Mouse (Mus musculus) MEL (cell line): ENCODE measurements around the gene Chmp5. TPM values are rescaled to one million over a fixed set of nuclear protein-coding genes. Genes with fewer than 3 reads are reported as not detected.

ENCODE experiments used
- DNase-seq: peaks from one replicate; pipeline ENCODE4 v3.0.0; 2011; ENCODE audit warnings: low read depth, low spot score
- H3K27ac ChIP-seq: 2 replicates; pipeline ENCODE4 v1.5.1; 2012; ENCODE audit warnings: low read depth, mild to moderate bottlenecking, control low read depth, low read length, moderate library complexity; ENCODE audit not compliant: control insufficient read depth
- H3K27me3 ChIP-seq, 2 experiments: fragments of 150-350 bp in 1 of 2; sonication (generic) in 1 of 2; 2 replicates each; pipeline ENCODE4 v1.6.1; 2012; ENCODE audit warnings: low read length in 2 of 2, mild to moderate bottlenecking in 2 of 2, improper control_type of control experiment in 1 of 2, moderate library complexity in 1 of 2; ENCODE audit not compliant: insufficient read depth in 2 of 2, control insufficient read depth in 1 of 2
- H3K36me3 ChIP-seq, 2 experiments: 2 replicates each; pipeline ENCODE4 v1.6.1; 2012 to 2014; ENCODE audit warnings: low read length in 2 of 2, improper control_type of control experiment in 1 of 2, inconsistent platforms in 1 of 2, mild to moderate bottlenecking in 1 of 2; ENCODE audit not compliant: insufficient read depth in 2 of 2, control insufficient read depth in 1 of 2
- H3K4me1 ChIP-seq, 2 experiments: fragments of 150-350 bp in 1 of 2; sonication (generic) in 1 of 2; 2 replicates each; pipeline ENCODE4 v1.6.1; 2012; ENCODE audit warnings: low read length in 2 of 2, improper control_type of control experiment in 1 of 2, mild to moderate bottlenecking in 1 of 2; ENCODE audit not compliant: insufficient read depth in 2 of 2, control insufficient read depth in 1 of 2
- H3K4me3 ChIP-seq, 2 experiments: fragments of 150-350 bp in 1 of 2; sonication (generic) in 1 of 2; 2 replicates each; pipeline ENCODE4 v1.5.1; 2012; ENCODE audit warnings: low read depth in 2 of 2, low read length in 2 of 2, mild to moderate bottlenecking in 2 of 2, moderate library complexity in 2 of 2, control low read depth in 1 of 2, improper control_type of control experiment in 1 of 2; ENCODE audit not compliant: control insufficient read depth in 1 of 2, insufficient read depth in 1 of 2
- H3K79me2 ChIP-seq: 2 replicates; pipeline ENCODE4 v1.6.1; 2012; ENCODE audit warnings: mild to moderate bottlenecking, low read length, moderate library complexity; ENCODE audit not compliant: control insufficient read depth, poor library complexity, insufficient read depth
- H3K9ac ChIP-seq: 2 replicates; pipeline ENCODE4 v1.6.1; 2012; ENCODE audit warnings: low read depth, mild to moderate bottlenecking, control low read depth, low read length, moderate library complexity; ENCODE audit not compliant: control insufficient read depth, poor library complexity, severe bottlenecking
- H3K9me3 ChIP-seq: fragments of 150-350 bp; sonication (generic); replicated peaks from 2 replicates; pipeline ENCODE4 v1.6.1; 2012; ENCODE audit warnings: mild to moderate bottlenecking, low read length, improper control_type of control experiment, moderate library complexity; ENCODE audit not compliant: insufficient read depth
- CTCF ChIP-seq, 3 experiments: IDR thresholded peaks in 2 of 3; conservative IDR thresholded peaks in 1 of 3; 2 replicates each; pipeline ENCODE4 v1.5.1; 2011 to 2012; ENCODE audit warnings: low read length in 3 of 3, low read depth in 2 of 3, mild to moderate bottlenecking in 2 of 3, improper control_type of control experiment in 1 of 3, inconsistent platforms in 1 of 3, mixed read lengths in 1 of 3, moderate library complexity in 1 of 3; ENCODE audit not compliant: control insufficient read depth in 1 of 3, insufficient read depth in 1 of 3, poor library complexity in 1 of 3, severe bottlenecking in 1 of 3
- E2F4 ChIP-seq: IDR thresholded peaks from 2 replicates; pipeline ENCODE4 v1.6.1; 2011; ENCODE audit warnings: low read depth, low read length, improper control_type of control experiment, borderline replicate concordance
- GABPA ChIP-seq: IDR thresholded peaks from 2 replicates; pipeline ENCODE4 v1.6.1; 2012; ENCODE audit warnings: low read depth, mild to moderate bottlenecking, inconsistent platforms, low read length, improper control_type of control experiment, moderate library complexity
- JUND ChIP-seq: IDR thresholded peaks from 2 replicates; pipeline ENCODE4 v1.6.1; 2011; ENCODE audit warnings: low read depth, mild to moderate bottlenecking, improper control_type of control experiment, low read length
- KAT2A ChIP-seq: conservative IDR thresholded peaks from 2 replicates; pipeline ENCODE4 v1.6.1; 2012; ENCODE audit warnings: low read depth, low read length, improper control_type of control experiment, inconsistent platforms
- MAX ChIP-seq: IDR thresholded peaks from 2 replicates; pipeline ENCODE4 v1.6.1; 2011; ENCODE audit warnings: low read length, improper control_type of control experiment
- MYB ChIP-seq: IDR thresholded peaks from 2 replicates; pipeline ENCODE4 v1.6.1; 2011; ENCODE audit warnings: mild to moderate bottlenecking, low read depth, low read length, improper control_type of control experiment
- NRF1 ChIP-seq: IDR thresholded peaks from 2 replicates; pipeline ENCODE4 v1.6.1; 2014; ENCODE audit warnings: low read depth, mild to moderate bottlenecking, inconsistent platforms, low read length, improper control_type of control experiment, moderate library complexity; ENCODE audit not compliant: poor library complexity, insufficient read depth, severe bottlenecking
- POLR2A ChIP-seq, 2 experiments: IDR thresholded peaks; 2 replicates each; pipeline ENCODE4 v1.6.1; 2011 to 2012; ENCODE audit warnings: low read length in 2 of 2, mild to moderate bottlenecking in 2 of 2, control low read depth in 1 of 2, improper control_type of control experiment in 1 of 2, low read depth in 1 of 2, moderate library complexity in 1 of 2; ENCODE audit not compliant: control insufficient read depth in 1 of 2, insufficient read depth in 1 of 2, poor library complexity in 1 of 2
- POLR2AphosphoS5 ChIP-seq: IDR thresholded peaks from 2 replicates; pipeline ENCODE4 v1.6.1; 2012; ENCODE audit warnings: low read depth, borderline replicate concordance, mild to moderate bottlenecking, inconsistent platforms, low read length, moderate library complexity, mixed read lengths
- RAD21 ChIP-seq: IDR thresholded peaks from 2 replicates; pipeline ENCODE4 v1.6.1; 2011; ENCODE audit warnings: mild to moderate bottlenecking, low read depth, low read length, improper control_type of control experiment
- RCOR1 ChIP-seq: IDR thresholded peaks from 2 replicates; pipeline ENCODE4 v1.6.1; 2012; ENCODE audit warnings: low read depth, mild to moderate bottlenecking, inconsistent platforms, low read length, improper control_type of control experiment
- SMC3 ChIP-seq: IDR thresholded peaks from 2 replicates; pipeline ENCODE4 v1.6.1; 2011; ENCODE audit warnings: low read depth, low read length, improper control_type of control experiment
- TBP ChIP-seq: IDR thresholded peaks from 2 replicates; pipeline ENCODE4 v1.8.0; 2011; ENCODE audit warnings: low read depth, low read length, improper control_type of control experiment
- ZC3H11A ChIP-seq: IDR thresholded peaks from 2 replicates; pipeline ENCODE4 v1.6.1; 2012; ENCODE audit warnings: low read depth, mild to moderate bottlenecking, inconsistent platforms, low read length, improper control_type of control experiment
- ZKSCAN1 ChIP-seq: IDR thresholded peaks from 2 replicates; pipeline ENCODE4 v1.6.1; 2012; ENCODE audit warnings: low read depth, mild to moderate bottlenecking, inconsistent platforms, low read length, improper control_type of control experiment, moderate library complexity
- ZNF384 ChIP-seq: IDR thresholded peaks from 2 replicates; pipeline ENCODE4 v1.6.1; 2012; ENCODE audit warnings: low read depth, mild to moderate bottlenecking, inconsistent platforms, low read length, improper control_type of control experiment
- polyA plus RNA-seq, 2 experiments: library from polyadenylated mRNA; stranded (reverse) in 1 of 2; unstranded in 1 of 2; fragments of >175 nt in 1 of 2; fragments of >200 nt in 1 of 2; gene quantifications; 2 replicates each; pipeline versions ENCODE4 v1.2.1 to v1.2.4; 2012; ENCODE audit warnings: low replicate concordance in 2 of 2, low read depth in 1 of 2; ENCODE audit not compliant: insufficient read length in 2 of 2, insufficient read depth in 1 of 2, missing spikeins in 1 of 2
- total RNA-seq: library from RNA; depleted of rRNA; stranded (reverse); fragments of 300-350 nt; gene quantifications from 2 replicates; pipeline ENCODE4 v1.2.3, GENCODE M21; 2012

Gene Chmp5
- total and polyA plus RNA-seq, 3 experiments: 34.7 to 38.5 TPM; not detected in 1

GRCm38 (mm10) chr4:40983686-40984085 lies 35.5 kb downstream of the Chmp5 start:
- DNase-seq: no peak
- Histone ChIP-seq H3K9me3 (no peaks in the 10 kb centered on the region), H3K4me3 (no peak overlapping the region), H3K4me1 (peaks cover 2 to 13% of the 10 kb centered on the region in 2 experiments; a peak in 2 of 4 replicates), H3K36me3 (peaks cover 22 to 48% of the 10 kb centered on the region in 2 experiments), H3K79me2 (peaks cover 17% of the 10 kb centered on the region), H3K27ac (no peak overlapping the region), H3K9ac (no peak overlapping the region), H3K27me3 (no peaks in the 10 kb centered on the region)
- TF ChIP-seq POLR2AphosphoS5 (no peak), ZC3H11A (no peak), CTCF (IDR thresholded peaks at IDR 0.05 in 2 of 3, conservative IDR thresholded peaks at IDR 0.05 in 1 of 3; ENCODE audit: control insufficient read depth in 1 of 3, insufficient read depth in 1 of 3, low read depth in 2 of 3, low read length in 3 of 3, poor library complexity in 1 of 3, severe bottlenecking in 1 of 3) (no peak), GABPA (no peak), NRF1 (no peak), RAD21 (no peak), RCOR1 (no peak), MYB (no peak), SMC3 (no peak), JUND (no peak), ZNF384 (no peak)

- no peaks in the 10 kb centered on the region for H3K79me2 ChIP-seq
- H3K36me3 ChIP-seq: peaks cover 0 to 55% of the 10 kb centered on the region in 2 experiments; a peak in 2 of 4 replicates
- H3K9ac ChIP-seq: no peak overlapping the region
- no peak for DNase-seq
- H3K9me3 ChIP-seq: no peaks in the 10 kb centered on the region
- no peak overlapping the region for H3K4me3 ChIP-seq
- no peaks in the 10 kb centered on the region for H3K4me1 ChIP-seq
- no peak overlapping the region for H3K27ac ChIP-seq
- no peaks in the 10 kb centered on the region for H3K27me3 ChIP-seq
- no peak for TF ChIP-seq MAX
- no peak for TF ChIP-seq CTCF (IDR thresholded peaks at IDR 0.05 in 2 of 3, conservative IDR thresholded peaks at IDR 0.05 in 1 of 3; ENCODE audit: control insufficient read depth in 1 of 3, insufficient read depth in 1 of 3, low read depth in 2 of 3, low read length in 3 of 3, poor library complexity in 1 of 3, severe bottlenecking in 1 of 3)
- TF ChIP-seq KAT2A: no peak
- no peak for TF ChIP-seq ZKSCAN1
- TF ChIP-seq POLR2A (IDR thresholded peaks at IDR 0.05; ENCODE audit: control insufficient read depth in 1 of 2, insufficient read depth in 1 of 2, low read depth in 1 of 2, low read length in 2 of 2, poor library complexity in 1 of 2): no peak
- no peak for TF ChIP-seq JUND
- TF ChIP-seq E2F4: no peak
- no peak for TF ChIP-seq TBP
- TF ChIP-seq, all 39 proteins: peak for 0
These were observed 41.4 kb downstream of the Chmp5 start for GRCm38 (mm10) chr4:40989633-40990032.
